Mouse (Mus musculus) frontal cortex, adult (tissue): Measurements from ENCODE around the gene Slain2.
"Not testable (repeated sequence)": the region's sequence is repeated elsewhere in the genome, so short reads cannot be mapped to it uniquely, and the experiment has no call there.

Experiments
- ATAC-seq: cut with Nextera tagmentation; 2 replicates; pipeline ENCODE4 v1.9.2; 2017; ENCODE audit warnings: mild to moderate bottlenecking, moderate library complexity, mixed read lengths; ENCODE audit not compliant: low TSS enrichment

Gene Slain2

DNA sequence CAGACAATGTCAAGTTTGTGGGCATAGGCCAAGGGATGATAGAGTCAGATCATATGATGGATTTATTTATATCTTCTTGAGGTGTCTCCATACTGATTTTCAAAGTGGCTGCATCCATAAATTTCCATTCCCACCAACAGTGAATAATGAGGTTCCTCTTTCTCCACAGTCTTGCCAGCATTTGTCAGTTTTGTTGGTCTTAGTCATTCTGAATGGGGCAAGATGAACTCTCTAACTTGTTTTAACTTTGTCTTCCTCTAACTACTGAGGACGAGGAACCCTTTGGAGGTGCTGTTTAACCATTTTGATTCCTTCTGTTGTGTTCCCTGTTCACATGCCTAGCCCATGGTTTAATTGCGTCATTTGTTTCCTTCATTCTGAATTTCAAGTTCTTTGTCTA, 36.1 kb downstream of the Slain2 start:
- no peak for ATAC-seq

DNA sequence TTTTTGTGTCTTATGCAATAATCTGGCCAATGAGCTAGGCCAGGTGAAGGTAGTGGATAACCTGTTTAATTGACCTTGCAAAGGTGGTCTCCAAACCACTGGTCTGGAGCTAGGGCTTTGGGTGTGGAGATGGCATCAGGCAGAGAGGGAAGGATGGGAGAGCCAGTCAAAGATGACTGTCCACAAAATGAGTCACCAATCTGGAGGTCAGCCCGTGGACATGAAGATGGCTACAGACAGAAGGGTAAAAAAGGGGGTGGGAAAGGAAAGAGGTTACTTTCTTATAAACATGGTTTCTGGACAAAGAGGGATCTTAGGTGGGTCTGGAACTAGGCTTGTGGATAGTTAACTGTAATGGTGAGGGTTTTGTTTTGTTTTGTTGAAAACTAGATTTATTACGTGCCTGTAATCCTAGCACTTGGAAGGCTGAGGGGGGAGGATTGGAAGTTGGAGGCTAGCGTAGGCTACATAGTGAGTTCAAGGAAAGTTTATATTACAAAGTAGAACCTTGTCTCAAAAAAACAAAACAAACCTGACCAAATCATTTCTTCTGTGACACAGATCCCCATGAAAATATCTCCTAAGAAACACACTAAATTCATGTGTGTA, 40.0 kb downstream of the Slain2 start:
- no peak for ATAC-seq

DNA sequence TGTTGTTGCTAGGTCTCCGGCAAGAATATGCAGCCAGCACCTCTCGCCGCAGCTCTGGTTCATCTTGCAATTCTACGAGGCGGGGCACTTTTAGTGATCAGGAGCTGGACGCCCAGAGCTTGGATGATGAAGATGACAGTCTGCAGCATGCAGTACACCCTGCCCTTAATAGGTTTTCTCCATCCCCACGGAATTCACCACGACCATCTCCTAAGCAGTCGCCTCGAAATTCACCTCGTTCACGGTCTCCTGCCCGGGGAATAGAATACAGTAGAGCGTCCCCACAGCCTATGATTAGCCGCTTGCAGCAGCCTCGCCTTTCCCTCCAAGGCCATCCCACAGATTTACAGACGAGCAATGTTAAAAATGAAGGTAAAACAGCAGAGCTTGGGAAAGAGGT, 43.2 kb downstream of the Slain2 start:
- ATAC-seq = no peak

DNA sequence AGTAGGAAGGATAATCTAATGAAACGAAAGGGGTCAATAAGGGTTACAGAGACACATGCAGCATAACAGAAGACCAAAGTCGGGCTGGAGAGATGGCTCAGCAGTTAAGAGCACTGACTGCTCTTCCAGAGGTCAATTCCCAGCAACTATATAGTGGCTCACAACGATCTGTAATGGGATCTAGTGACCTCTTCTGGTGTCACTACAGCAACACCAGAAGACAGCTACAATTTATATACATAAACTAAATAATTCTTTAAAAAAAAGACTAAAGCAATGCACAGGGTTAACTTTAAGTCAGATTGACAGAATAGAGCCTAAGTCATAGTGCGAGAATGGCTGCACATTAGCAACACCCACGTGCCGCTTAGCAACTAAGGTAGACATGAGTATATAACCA, 46.0 kb downstream of the Slain2 start:
- ATAC-seq = no peak

DNA sequence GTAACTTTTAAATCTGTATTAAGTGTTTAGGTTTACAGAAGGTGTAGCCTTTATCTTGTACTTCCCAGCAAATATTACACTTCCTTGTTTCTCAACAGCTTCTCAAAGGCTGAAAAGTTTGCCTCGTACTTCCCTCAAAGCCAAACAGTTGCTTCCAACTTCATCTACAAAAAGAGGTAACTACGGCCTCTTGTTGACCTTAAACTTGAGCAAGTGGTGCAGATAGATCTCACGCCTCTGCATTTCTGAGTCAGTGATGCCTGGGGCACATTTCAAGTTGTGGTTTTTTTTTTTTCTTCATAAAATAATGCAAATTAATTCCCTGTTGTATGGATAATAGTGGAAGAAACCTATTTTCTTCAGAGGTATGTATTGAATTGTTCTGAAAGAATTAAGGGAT, 51.6 kb downstream of the Slain2 start:
- ATAC-seq = no peak

DNA sequence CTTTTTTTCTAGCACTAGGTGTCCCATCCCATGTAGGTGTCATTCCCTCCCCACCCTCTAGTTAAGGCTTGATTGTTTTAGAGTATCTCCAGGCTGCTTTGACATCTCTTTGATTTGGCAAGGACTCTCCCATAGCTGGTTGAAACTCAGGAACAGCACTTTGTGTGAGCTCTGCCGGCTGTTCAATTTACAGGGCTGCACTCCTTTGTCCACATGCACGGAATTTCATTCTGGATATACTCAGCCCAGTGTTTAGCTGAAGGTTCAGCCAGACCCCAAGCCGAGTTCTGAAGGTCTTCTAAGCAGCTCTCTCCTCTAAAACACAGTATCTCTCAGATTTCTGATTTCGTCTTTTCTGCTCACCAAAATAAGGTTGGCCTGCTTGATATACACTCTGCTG, 58.3 kb downstream of the Slain2 start:
- ATAC-seq = no peak

DNA sequence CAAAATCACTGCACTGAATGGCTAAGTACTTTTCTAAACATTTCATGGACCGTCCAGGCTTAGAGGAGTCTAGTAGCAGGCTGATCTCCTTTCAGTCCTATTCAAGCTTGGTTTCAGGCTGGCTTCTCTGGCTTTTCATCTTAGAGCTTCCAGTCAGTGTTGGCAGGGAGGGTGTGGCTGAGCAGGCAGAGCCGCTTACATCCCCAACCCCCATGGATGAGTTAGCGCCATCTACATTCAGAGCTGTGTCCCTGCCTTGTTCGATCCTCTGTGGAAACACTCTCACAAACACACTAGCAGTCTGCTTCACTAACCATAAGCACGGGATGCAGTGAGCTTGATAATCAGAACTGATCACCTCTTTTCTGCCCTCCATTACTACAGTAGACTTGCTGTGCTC, 58.8 kb downstream of the Slain2 start:
- ATAC-seq = peak; percentile 82

DNA sequence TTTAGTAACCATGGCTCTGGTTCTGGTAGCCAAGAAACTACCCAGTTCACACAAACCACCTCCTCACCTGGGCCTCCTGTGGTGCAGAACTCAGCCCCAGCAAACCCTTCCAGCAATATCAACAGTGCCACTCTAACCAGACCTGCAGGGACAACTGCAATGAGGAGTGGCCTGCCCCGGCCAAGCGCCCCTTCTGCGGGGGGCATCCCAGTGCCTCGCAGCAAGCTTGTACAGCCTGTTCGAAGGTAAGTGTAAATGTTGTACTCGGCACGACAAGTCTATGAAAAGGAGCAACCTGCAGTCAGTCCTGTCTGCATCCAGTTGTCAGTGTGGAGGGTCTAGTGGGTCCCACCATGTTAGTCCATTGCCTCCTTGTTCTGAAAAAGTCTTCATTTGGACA, 60.5 kb downstream of the Slain2 start, which contains the start of gene Gm10135:
TSS of gene Gm10135 (minus strand) at position 101 of the 400 bp plus-strand sequence.
- no peak for ATAC-seq

DNA sequence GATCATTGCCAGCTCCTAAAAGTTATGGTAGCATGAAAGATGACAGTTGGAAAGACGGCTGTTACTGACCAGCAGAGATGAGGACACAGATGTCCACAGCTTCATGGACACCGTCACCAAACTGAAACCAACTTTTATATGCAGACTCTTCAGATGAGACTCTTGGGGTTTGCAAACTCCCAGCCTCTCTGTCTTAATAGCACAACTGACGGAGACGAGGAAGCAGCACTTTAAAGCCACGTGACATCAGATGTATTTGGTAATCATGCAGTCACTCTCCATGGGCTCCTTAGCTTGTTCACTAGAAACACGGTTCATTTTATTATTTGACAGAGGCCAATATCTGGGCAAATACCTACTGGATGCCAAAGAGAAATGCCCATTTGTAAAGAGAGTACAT, 61.9 kb downstream of the Slain2 start:
- ATAC-seq = no peak

DNA sequence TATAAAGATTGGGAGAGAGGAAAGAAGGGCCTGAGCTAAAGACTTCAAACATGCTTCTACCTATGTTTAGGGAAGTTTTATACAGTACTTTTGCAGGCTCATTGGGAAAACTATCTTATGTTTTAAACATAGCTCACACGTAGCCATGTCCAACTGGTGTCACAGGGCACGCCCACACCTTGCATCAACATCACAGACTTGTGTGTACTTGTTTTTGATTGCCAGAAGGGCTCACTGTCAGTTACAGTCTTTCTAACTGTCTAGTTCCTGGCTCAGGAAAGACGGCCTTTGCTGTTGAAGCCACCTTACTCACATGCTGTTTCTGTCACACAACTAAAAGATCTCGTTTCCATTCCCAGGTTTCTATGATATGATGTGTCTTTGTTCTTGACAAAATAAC, 62.4 kb downstream of the Slain2 start:
- ATAC-seq = no peak

DNA sequence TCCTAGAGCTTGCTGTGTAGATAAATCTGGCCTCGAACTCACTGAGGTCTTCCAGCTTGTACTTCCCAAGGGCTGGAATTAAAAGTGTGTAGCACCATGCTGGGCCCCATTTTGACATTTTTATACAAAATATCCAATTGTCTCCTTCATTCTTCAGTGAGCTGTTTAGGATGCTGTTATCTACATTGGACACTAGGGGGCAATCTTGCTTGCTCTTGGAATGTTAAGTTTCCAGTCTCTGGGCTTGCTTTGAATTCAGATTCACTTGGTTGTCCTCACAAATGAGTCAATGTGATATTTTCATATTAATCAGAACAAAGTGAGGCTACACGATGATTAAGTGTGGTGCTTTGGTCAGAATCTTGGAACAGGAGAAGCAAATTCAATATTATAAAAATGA, 70.0 kb downstream of the Slain2 start:
- ATAC-seq = peak; percentile 82

DNA sequence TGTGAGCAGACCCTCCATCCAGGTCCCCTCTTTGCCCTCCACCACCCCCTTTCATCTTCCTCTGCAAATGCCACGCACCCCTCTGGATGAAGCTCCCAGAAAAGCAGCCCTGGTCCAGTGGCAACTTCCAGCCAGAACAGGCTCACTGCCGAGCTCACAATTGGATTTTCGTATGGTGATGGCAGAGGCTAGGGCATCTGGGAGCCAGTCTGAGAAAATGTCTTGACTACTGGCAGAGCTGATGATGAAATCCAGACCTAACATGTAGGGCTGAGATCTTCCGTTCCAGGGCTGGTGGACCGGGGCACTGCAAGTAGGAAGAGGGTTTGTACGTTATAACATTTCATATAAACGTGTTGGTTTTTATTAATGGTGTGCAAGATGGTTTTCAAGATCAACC, 73.7 kb downstream of the Slain2 start:
- no peak for ATAC-seq

DNA sequence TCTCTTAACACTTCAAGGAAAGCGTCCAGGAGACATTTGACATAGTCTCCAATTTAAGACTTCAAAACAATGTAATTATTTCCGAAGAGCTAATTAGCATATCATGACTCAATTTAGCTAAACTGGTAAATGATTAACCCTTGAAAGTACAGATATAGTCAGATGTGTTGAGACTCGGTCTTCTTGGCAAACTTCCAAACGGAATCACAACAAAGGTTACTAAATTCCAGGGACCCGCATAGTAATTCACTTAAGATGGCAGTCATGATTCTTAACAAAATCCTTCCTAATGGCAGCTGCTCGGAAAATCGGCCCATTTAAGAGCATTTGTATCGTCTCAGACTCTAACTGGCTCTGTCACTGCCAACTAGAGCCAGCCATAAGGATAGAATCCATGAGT, 75.7 kb downstream of the Slain2 start:
- no peak for ATAC-seq

DNA sequence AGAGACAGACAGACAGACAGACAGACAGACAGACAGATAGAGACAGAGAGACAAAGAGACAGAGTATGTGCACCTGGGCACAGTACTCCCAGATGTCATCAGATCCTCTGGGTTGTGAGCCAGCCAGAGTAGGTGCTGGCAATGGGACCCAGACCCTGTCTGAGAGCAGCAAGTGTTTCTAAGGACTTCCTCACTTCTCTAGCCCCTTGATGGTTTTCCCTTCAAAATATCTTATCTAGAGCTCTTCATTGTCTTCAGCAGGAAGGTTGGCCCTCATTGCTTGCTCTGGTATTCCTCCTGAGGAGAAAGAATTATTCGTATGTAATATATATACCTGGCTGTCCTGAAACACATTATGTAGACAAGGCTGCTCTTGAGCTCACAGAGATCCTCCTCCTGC, 78.4 kb downstream of the Slain2 start:
- no peak for ATAC-seq

DNA sequence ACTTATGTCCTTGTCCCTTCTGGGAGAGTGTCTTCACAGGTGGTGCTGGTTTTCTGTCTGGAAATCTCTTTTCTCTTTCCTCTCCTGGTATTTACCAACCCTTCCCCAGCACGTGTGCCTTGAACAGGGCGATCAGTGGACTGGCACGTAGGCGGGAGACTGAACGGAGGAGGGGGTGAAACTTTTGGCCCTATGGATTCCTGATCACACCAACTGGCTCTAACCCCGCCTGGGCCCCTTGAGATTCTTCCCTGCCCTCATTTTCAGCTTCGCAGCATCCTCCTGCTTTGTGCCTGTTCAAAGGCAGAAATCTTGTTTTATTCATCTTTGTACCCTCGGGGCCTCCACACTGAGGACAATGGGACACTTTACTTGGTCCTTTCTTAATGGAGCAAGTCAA, 80.3 kb downstream of the Slain2 start:
- no peak for ATAC-seq

DNA sequence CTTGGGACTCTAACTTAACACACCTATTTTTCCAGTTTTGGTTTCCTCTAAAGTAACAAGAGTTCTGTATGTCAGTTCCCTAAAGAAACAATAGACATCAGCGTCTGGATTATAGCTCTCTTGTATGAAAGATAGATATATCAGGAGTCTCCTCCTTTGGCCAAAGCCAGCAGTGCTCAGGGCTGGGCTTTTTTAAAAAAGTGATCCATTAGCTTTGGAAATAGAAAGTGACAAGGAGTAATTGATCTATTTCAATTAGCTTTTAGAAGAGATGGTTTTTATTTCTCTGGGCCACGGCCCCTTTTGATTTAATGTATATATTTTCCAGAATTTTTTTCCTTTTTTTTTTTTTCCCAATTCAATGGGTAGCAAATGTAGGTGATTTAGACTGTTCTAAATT, 80.8 kb downstream of the Slain2 start:
- no peak for ATAC-seq

DNA sequence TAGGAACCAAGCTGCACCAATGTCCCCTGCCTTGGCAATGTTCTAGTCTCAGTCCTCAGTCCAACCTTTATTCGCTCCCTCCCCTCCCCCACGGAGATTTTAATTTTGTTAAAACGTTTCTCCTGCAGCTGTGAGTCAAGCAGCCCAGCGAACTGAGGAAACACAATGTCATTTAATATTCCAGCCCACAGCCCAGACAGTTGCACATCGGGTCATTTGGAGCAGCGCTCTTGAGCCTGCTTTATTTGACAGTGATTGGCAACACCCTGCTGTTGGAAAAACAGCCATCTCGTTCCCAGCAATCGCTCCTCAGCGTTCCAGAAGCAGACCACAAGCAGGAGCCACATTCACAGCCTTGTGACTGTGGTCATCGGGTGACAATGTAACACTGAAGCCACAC, 81.3 kb downstream of the Slain2 start:
- ATAC-seq = no peak

DNA sequence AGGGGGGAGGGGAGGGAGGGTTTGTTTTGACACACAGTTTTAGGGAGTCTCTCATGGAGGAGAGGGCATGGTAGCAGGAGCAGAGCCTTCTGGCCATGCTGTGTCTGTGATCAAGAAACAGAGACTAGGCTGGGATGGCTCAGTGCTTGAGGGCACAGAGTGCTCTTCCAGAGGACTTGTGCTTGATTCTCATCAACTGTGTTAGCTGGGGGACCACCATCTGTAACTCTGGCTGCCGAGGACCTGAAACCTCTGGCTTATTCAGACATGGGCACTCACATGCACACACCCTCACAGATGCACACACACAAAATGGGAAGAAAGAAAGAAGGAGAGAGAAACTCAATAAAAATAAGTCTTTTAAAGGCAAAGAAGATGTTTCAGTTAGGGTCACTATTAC, 84.4 kb downstream of the Slain2 start:
- ATAC-seq = not testable (repeated sequence)

DNA sequence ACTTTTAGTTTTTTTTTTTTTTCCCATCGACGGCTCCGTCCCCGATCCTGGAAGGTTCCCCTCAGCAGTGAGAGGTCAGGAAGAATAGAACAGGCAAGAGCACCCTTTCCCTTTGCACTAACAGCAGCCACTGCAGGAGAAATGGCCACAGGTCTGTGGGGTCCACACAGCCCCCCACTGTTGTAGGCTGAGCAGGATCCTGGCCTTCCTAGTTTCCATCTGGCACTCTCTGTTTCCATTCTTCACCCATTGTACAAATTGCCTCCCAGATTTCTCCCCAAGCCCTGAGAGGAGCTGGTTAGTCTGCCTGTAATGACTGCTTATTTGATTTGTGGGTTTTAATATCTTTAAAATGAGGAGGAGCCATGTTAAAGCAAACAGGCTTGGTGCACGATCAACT, 89.9 kb downstream of the Slain2 start:
- ATAC-seq = no peak

DNA sequence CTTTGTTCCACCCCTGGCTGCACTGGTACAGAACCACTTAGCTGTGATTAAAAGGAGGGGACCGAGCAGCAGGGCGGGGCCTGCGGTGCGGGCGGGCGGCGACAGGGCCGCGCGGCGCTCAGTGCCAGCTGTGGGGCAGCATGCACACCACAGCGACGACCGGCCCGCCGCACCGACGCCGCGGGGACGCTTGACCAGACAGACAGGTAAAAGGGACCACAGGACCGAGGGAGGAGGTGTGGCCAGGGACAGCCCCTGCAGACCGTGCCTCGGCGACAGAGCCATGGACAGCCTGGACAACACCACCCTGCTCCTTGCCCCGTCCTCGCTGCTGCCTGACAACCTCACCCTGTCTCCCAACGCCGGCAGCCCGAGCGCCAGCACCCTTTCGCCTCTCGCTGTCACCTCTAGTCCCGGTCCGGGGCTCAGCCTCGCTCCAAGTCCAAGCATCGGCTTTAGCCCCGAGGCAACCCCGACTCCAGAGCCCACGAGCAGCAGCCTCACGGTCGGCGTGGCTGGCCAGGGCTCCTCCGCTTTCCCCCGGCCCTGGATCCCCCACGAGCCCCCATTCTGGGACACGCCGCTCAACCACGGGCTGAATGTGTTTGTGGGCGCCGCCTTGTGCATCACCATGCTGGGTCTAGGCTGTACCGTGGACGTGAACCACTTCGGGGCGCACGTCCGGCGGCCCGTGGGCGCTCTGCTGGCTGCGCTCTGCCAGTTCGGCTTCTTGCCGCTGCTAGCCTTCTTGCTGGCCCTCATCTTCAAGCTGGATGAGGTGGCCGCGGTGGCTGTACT, 92.9 kb downstream of the Slain2 start, which contains the start of gene Slc10a4:
TSS of gene Slc10a4 (plus strand) at position 100 of the 798 bp plus-strand sequence.
- ATAC-seq = no peak

DNA sequence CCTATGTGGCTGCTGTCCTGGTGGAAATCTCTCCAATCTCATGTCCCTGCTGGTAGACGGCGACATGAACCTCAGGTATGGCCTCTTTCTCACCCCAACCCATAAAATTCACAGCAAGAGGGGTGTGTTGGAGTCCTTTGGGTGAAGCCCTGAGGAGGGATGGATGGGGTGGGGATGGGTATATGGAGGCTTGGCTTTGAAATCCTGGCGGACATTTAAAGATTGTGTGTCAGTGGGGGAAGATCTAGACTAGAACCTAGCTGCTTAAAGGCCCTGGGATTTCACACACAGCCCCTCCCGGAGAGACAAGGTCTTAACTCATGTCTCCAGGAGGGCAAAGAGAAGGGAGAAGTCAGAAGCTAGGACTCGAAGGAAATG, 93.5 kb downstream of the Slain2 start:
- ATAC-seq = no peak

DNA sequence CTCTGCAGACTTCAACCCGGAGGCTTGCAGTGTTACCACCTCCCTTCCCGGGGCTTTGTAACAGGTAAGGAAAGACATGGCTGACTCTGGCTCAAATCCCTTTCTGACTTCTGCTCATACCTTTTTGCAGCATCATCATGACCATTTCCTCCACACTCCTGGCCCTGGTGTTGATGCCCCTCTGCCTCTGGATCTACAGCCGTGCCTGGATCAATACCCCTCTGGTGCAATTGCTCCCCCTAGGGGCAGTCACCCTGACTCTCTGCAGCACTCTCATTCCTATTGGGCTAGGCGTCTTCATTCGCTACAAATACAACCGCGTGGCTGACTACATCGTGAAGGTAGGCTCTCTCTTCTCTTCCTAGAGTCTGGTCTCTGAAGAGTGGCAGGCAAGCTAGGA, 94.1 kb downstream of the Slain2 start:
- not testable (repeated sequence) for ATAC-seq

DNA sequence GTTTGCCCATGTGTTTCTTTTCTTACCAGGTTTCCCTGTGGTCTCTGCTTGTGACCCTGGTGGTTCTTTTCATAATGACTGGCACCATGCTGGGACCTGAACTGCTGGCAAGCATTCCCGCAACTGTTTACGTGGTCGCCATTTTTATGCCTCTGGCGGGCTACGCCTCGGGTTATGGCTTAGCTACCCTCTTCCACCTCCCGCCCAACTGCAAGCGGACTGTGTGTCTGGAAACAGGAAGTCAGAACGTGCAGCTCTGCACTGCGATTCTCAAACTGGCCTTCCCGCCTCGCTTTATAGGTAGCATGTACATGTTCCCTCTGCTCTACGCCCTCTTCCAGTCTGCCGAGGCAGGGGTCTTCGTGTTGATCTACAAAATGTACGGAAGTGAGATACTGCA, 97.7 kb downstream of the Slain2 start:
- ATAC-seq = not testable (repeated sequence)
